Mouse (Mus musculus): ENCODE results near the gene Gm21693. TPM values are rescaled to one million over a fixed set of nuclear protein-coding genes. Genes with fewer than 3 reads are reported as not detected.
"Not testable (repeated sequence)": the region's sequence is repeated elsewhere in the genome, so short reads cannot be mapped to it uniquely, and the experiment has no call there.

Gm21693 gene
- not detected in 2 replicates for polyA plus RNA-seq (2012; ENCODE audit: insufficient read depth, insufficient read length, missing spikeins)

GRCm38 (mm10) chrY:3345229-3345628 is at the start of gene Gm21693:
TSS of gene Gm21693 (minus strand) at chrY:3345329.
- not testable (repeated sequence) for H3K27ac ChIP-seq (replicated peaks; ENCODE audit: low read depth, low read length); H3K4me3 ChIP-seq (ENCODE audit: insufficient read depth, low read depth, low read length); H3K4me1 ChIP-seq (ENCODE audit: control insufficient read depth, insufficient read depth, insufficient read length, low read length)

- not testable (repeated sequence) for H3K4me3 ChIP-seq (ENCODE audit: insufficient read depth, low read depth, low read length); H3K27ac ChIP-seq (replicated peaks; ENCODE audit: low read depth, low read length); H3K4me1 ChIP-seq (ENCODE audit: control insufficient read depth, insufficient read depth, insufficient read length, low read length)
These were observed 4.5 kb downstream of the Gm21693 start for GRCm38 (mm10) chrY:3340661-3341060.

GRCm38 (mm10) chrY:3306349-3306748 is 38.8 kb downstream of the Gm21693 start, which contains the start of gene Gm21677:
TSS of gene Gm21677 (minus strand) at chrY:3306449.
- H3K4me3 ChIP-seq (ENCODE audit: insufficient read depth, low read depth, low read length); H3K4me1 ChIP-seq (ENCODE audit: control insufficient read depth, insufficient read depth, insufficient read length, low read length); H3K27ac ChIP-seq (replicated peaks; ENCODE audit: low read depth, low read length): not testable (repeated sequence)

Other genes starting within 250 kb of the Gm21693 start
- gene Gm21677, start 38.9 kb downstream of the Gm21693 start, polyA plus RNA-seq (2012; ENCODE audit: insufficient read depth, insufficient read length, missing spikeins): not detected in 2 replicates
- gene Gm21704, start 64.8 kb upstream of the Gm21693 start, polyA plus RNA-seq (2012; ENCODE audit: insufficient read depth, insufficient read length, missing spikeins): not detected in 2 replicates
- gene Gm21708, start 64.8 kb upstream of the Gm21693 start, polyA plus RNA-seq (2012; ENCODE audit: insufficient read depth, insufficient read length, missing spikeins): not detected in 2 replicates

Data from brown adipose tissue, adult 24 weeks (tissue).